Mouse (Mus musculus) lung, postnatal 0 days (tissue): ENCODE measurements at regions not wholly inside any gene's neighbourhood (a gene's known extent, or its start where the extent isn't known, plus 50 kb on each side); places are given as distances from the start of the nearest gene placed in this dataset.

Experiments
- CTCF ChIP-seq: IDR thresholded peaks from 2 replicates; pipeline ENCODE4 v1.5.1; 2016; ENCODE audit warnings: antibody characterized with exemption, mild to moderate bottlenecking
- EP300 ChIP-seq: IDR thresholded peaks from 2 replicates; pipeline ENCODE4 v1.6.1; 2016; ENCODE audit warnings: antibody characterized with exemption, mild to moderate bottlenecking, control low read depth

DNA sequence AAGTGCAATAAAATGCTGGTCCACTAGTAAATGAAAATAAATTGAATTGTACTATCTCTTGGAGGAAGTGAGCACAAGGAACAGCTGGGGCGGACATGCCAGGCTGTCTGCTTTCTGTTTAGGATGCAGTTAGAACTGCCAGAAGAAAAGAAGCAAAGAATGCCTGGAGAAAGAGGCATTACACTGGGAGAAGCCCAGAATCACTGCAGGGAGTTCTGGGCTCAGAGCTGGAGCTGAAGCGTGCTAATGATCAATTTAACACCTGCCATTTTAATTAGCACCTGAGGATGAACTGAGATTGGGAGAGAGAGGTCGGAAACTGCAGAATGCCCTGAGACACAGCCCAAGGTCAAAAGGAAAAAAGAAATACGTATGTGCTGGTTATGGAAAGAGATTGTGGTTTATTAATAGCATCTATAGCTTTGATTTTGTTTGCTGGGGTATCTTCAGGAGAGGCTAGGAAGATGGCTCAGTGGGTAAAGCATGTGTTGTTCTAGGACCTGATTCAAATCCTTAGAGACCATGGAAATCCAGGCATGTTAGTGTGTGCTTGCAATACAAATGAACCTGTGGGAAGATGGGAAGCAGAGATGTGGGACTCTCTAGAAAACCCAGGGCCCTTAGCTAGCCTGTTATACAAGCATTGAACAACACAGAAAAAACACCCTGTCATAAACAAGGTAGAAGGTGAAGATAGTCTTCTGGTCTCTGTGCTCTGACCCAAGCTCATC lies 514.2 kb downstream of the Lmo7 start:
- TF ChIP-seq CTCF, result no peak
- no peak for TF ChIP-seq EP300
